In genomic region chr2:65346037-65346436, GRCm38 (mm10) we compare ENCODE assay signal across 37 mouse cellular contexts. TPM values are rescaled to one million over a fixed set of nuclear protein-coding genes. Genes with fewer than 3 reads are reported as not detected.
"Had no signal": no experiment of that assay in that cellular context is flagged by ENCODE, and none has a peak within 500 bp of the region (broad histone marks: within the 10 kb centered on the region; RNA-seq: fewer than 3 reads in every experiment).

No protein-coding gene starts in this region.

- H3K27ac ChIP-seq: heart, adult 2 months; heart, embryonic 10.5 days; heart, embryonic 13.5 days; heart, embryonic 15.5 days; hindbrain, embryonic 10.5 days; hindbrain, embryonic 12.5 days; hindbrain, embryonic 13.5 days; hindbrain, embryonic 14.5 days; hindbrain, embryonic 15.5 days; hindbrain, postnatal 0 days; kidney, embryonic 15.5 days; kidney, postnatal 0 days; layer of hippocampus, adult 2 months; left cerebral cortex, adult 2 months had no signal

- H3K9me3 ChIP-seq: heart, embryonic 10.5 days; heart, embryonic 12.5 days; heart, embryonic 13.5 days; heart, embryonic 15.5 days; hindbrain, embryonic 10.5 days; hindbrain, embryonic 12.5 days; hindbrain, embryonic 13.5 days; hindbrain, embryonic 15.5 days; kidney, embryonic 15.5 days had no signal

- H3K4me1 ChIP-seq: hindbrain, embryonic 12.5 days; kidney, embryonic 15.5 days had no signal

- H3K9ac ChIP-seq: heart, embryonic 12.5 days; heart, embryonic 13.5 days; heart, embryonic 15.5 days; hindbrain, embryonic 12.5 days; hindbrain, embryonic 13.5 days; hindbrain, embryonic 14.5 days; hindbrain, embryonic 15.5 days; kidney, embryonic 15.5 days had no signal

- H3K36me3 ChIP-seq: heart, embryonic 10.5 days; heart, embryonic 12.5 days; heart, embryonic 13.5 days; heart, embryonic 15.5 days; hindbrain, embryonic 10.5 days; hindbrain, embryonic 12.5 days; hindbrain, embryonic 13.5 days; hindbrain, embryonic 15.5 days; kidney, embryonic 15.5 days had no signal

- H3K27me3 ChIP-seq: heart, embryonic 12.5 days; heart, embryonic 13.5 days; heart, embryonic 15.5 days; hindbrain, embryonic 12.5 days; hindbrain, embryonic 13.5 days; hindbrain, embryonic 15.5 days; kidney, embryonic 15.5 days had no signal

- H3K4me2 ChIP-seq: heart, embryonic 11.5 days; heart, embryonic 12.5 days; heart, embryonic 13.5 days; heart, embryonic 15.5 days; hindbrain, embryonic 12.5 days; hindbrain, embryonic 13.5 days; hindbrain, embryonic 14.5 days; hindbrain, embryonic 15.5 days; kidney, embryonic 15.5 days had no signal

- ATAC-seq: hindbrain, embryonic 16.5 days; hindbrain, postnatal 0 days; inflammation-experienced regulatory T-cells, adult 6 months had no signal

- H3K4me3 ChIP-seq: heart, adult 2 months; heart, embryonic 10.5 days; heart, embryonic 12.5 days; heart, embryonic 13.5 days; heart, embryonic 15.5 days; hindbrain, embryonic 10.5 days; hindbrain, embryonic 12.5 days; hindbrain, embryonic 13.5 days; hindbrain, embryonic 15.5 days; kidney, embryonic 15.5 days; layer of hippocampus, adult 2 months; left cerebral cortex, adult 2 months had no signal

- DNase-seq: heart, adult 2 months; heart, postnatal 10 days; heart, postnatal 14 days; heart, postnatal 36 days; heart, postnatal 4 days; kidney, adult 11 months; kidney, adult 18-20 months; kidney, adult 2 months; kidney, adult 8-10 months; kidney, adult 9 months; kidney, postnatal 10 days; kidney, postnatal 14 days; kidney, postnatal 25 days; kidney, postnatal 36 days; kidney, postnatal 4 days; layer of hippocampus, adult 9-11 months; layer of hippocampus, postnatal 36 days had no signal

RNA-seq across cellular contexts. Expression of gene Slc38a11, which starts 17.8 kb away (rescaled TPM):
- total RNA-seq: hematopoietic stem cell, adult 5-6 weeks had no signal
- polyA plus RNA-seq: heart, embryonic 10.5 days; heart, embryonic 11.5 days; heart, embryonic 12.5 days; heart, embryonic 13.5 days; heart, embryonic 14.5 days; intestine, embryonic 14.5 days had no signal
